8 mouse cellular contexts compared by ENCODE assay signal in the genomic region with DNA sequence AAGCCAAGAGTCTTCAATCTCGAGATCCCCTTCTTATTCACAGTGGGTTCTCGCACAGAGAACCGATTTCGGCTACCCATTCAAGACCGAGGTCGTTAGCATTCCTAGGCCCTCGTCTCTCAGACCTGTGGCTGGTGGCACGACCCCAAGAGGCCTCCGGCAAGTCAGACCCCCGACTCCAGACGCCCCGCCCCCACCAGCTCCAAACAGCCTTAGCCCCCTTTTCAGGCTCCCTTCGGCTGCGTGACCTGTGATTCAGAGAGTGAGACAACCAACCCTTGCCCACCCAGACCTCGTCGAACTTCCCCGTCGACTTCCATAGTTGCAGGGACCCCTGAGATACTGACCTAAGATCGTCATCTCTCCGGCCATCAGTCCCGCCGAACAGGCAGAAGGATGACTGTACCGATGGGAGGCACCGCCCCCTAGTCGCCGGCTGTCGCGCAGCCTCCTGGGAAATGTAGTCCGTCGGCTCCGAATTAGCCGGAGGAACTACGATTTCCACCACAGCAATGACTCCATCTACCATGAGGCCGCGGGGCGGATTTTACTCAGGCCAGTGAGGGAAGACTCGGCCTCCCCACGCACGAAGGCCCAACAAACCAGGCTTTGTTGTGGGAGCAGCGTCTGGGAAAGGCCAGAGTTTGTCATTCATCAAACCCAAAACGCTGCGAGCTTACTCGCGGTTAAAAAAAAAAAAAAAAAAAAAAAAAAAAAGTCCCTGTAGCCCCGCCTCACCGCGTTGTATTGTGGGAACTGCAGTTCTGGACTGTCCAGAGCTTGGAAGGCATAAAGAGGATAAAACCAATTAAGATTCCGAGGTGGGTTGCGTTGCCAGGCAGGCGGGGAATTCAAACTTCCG. TPM values are rescaled to one million over a fixed set of nuclear protein-coding genes. Genes with fewer than 3 reads are reported as not detected.
DNase-seq lines count a peak whose midpoint lies in the region; ATAC-seq lines count a peak whose summit lies in the region.

A gene (minus strand): TSS at position 717 of the 862 bp plus-strand sequence.

- no peaks in the 10 kb centered on the region for H3K4me1 ChIP-seq in hindbrain, embryonic 11.5 days (replicated peaks; ENCODE audit: control insufficient read depth, insufficient read depth, low read length)

- no peaks in the 10 kb centered on the region for H3K27me3 ChIP-seq in hindbrain, embryonic 11.5 days (ENCODE audit: control insufficient read depth, insufficient read depth, low read length)

- ATAC-seq in hindbrain, embryonic 11.5 days (ENCODE audit: low FRiP score): peak; percentile 98

- H3K9me3 ChIP-seq in hindbrain, embryonic 11.5 days (ENCODE audit: control insufficient read depth, low read length): no peaks in the 10 kb centered on the region

- WGBS in hindbrain, embryonic 11.5 days: under 1% methylated on average over 51 of the region's 51 CpGs

- no peaks in the 10 kb centered on the region for H3K36me3 ChIP-seq in hindbrain, embryonic 11.5 days (ENCODE audit: control insufficient read depth, insufficient read depth, low read length)

- peak within 1 kb of the TSS; percentile 71 for H3K9ac ChIP-seq in hindbrain, embryonic 11.5 days (ENCODE audit: low read depth, low read length)

- peak within 1 kb of the TSS; percentile 49 for H3K4me3 ChIP-seq in hindbrain, embryonic 11.5 days (ENCODE audit: low read depth, low read length)

- DNase-seq in Muller cell, postnatal 12 days (ENCODE audit: inconsistent ontology term): peak; percentile 98
- peak; percentile 99 for DNase-seq in cerebellum, adult 9-11 months
- peak; percentile 99 for DNase-seq in frontal cortex, adult 2 months (ENCODE audit: extremely low spot score in 1 of 2, low spot score in 1 of 2)
- peak; percentile 97 for DNase-seq in hindbrain, embryonic 11.5 days (ENCODE audit: low spot score)
- DNase-seq in layer of hippocampus, postnatal 10 days (ENCODE audit: low spot score in 2 of 2): peak; percentile 97 to 98
- DNase-seq in lung, postnatal 10 days: peak; percentile 98
- DNase-seq in ovary, postnatal 36 days (ENCODE audit: low spot score): peak; percentile 94
- DNase-seq in thymus, postnatal 25 days: peak; percentile 93

- H3K4me2 ChIP-seq in hindbrain, embryonic 11.5 days (replicated peaks; ENCODE audit: low read depth, low read length): peak within 1 kb of the TSS; percentile 48

- H3K27ac ChIP-seq in hindbrain, embryonic 11.5 days (ENCODE audit: low read depth, low read length): peak within 1 kb of the TSS; percentile 51

RNA-seq across cellular contexts. Expression of the gene that starts here (rescaled TPM):
- 16.1 and 19.5 TPM in 2 replicates for polyA plus RNA-seq in frontal cortex, adult 2 months (2012; rRNA removed)
- polyA plus RNA-seq in hindbrain, embryonic 11.5 days (2014; fragmentation: Nextera tagmentation; extraction: Ambion mirVana): 40.4 and 44.6 TPM in 2 replicates
- total RNA-seq in layer of hippocampus, postnatal 10 days (2021): 10 to 100 TPM; 39.9 to 42.4 TPM

Comparison
In these comparisons a context has a peak if more than half of its experiments do, and no peak if none do; other contexts are left out.
1. Peak in every context shown above with its lines: DNase-seq, ATAC-seq, H3K4me3 ChIP-seq and H3K27ac ChIP-seq.